Mouse (Mus musculus) CD4-positive, CD25-positive, alpha-beta regulatory T cell, adult 2 months (primary cell): Measurements from ENCODE around the gene Clpp.

ENCODE experiments used
- DNase-seq: peaks from one replicate; pipeline ENCODE4 v3.0.0-alpha.2; 2012; ENCODE audit warnings: low read depth, low spot score

Clpp gene

GRCm38 (mm10) chr17:57030931-57031660 lies 41.0 kb downstream of the Clpp start, which contains the start of gene Khsrp:
TSS of gene Khsrp (minus strand) at chr17:57031522.
- DNase-seq, result peak; percentile 63

- peak; percentile 100 for DNase-seq
Observed at GRCm38 (mm10) chr17:57031661-57032420, 41.7 kb downstream of the Clpp start.

GRCm38 (mm10) chr17:57032854-57033253 lies 42.7 kb downstream of the Clpp start:
- DNase-seq, result peak; percentile 24

- peak; percentile 20 for DNase-seq
Observed at GRCm38 (mm10) chr17:57038978-57039377, 48.9 kb downstream of the Clpp start.

GRCm38 (mm10) chr17:57041554-57041953 lies 51.4 kb downstream of the Clpp start, which contains the start of gene Slc25a41:
TSS of gene Slc25a41 (minus strand) at chr17:57041654.
- no peak for DNase-seq
